Mouse (Mus musculus) midbrain, postnatal 0 days (tissue): ENCODE results near the gene Cnst. TPM values are rescaled to one million over a fixed set of nuclear protein-coding genes. Genes with fewer than 3 reads are reported as not detected.
A peak's percentile ranks its signal among the peaks of the same experiment; 100 is the strongest.

Source experiments
- ATAC-seq: fragments of 200-750 bp; cut with Nextera tagmentation; 2 replicates; pipeline ENCODE4 v1.8.0; 2017; ENCODE audit warnings: moderate number of reproducible peaks, mild to moderate bottlenecking, moderate TSS enrichment, moderate library complexity; ENCODE audit not compliant: low FRiP score
- DNase-seq: peaks from one replicate; pipeline ENCODE4 v3.0.0-alpha.2; 2015; ENCODE audit warnings: low spot score
- H3K27ac ChIP-seq: fragments of 300-500 bp; sonication (generic); 2 replicates; pipeline ENCODE4 v1.5.1; 2014; ENCODE audit warnings: low read depth, mild to moderate bottlenecking, low read length, mixed read lengths
- H3K27me3 ChIP-seq: fragments of 300-500 bp; sonication (generic); 2 replicates; pipeline ENCODE4 v1.6.1; 2014; ENCODE audit warnings: low read length, control low read depth, mixed read lengths; ENCODE audit not compliant: insufficient read depth
- H3K36me3 ChIP-seq: fragments of 300-500 bp; sonication (generic); 2 replicates; pipeline ENCODE4 v1.6.1; 2014; ENCODE audit warnings: low read length, control low read depth, mixed read lengths; ENCODE audit not compliant: insufficient read depth
- H3K4me1 ChIP-seq: fragments of 300-500 bp; sonication (generic); 2 replicates; pipeline ENCODE4 v1.6.1; 2014; ENCODE audit warnings: mild to moderate bottlenecking, control low read depth, antibody characterized with exemption, low read length, mixed read lengths; ENCODE audit not compliant: insufficient read depth
- H3K4me2 ChIP-seq: fragments of 300-500 bp; sonication (generic); 2 replicates; pipeline ENCODE4 v1.6.1; 2014; ENCODE audit warnings: low read depth, mild to moderate bottlenecking, low read length, mixed read lengths; ENCODE audit not compliant: poor library complexity, severe bottlenecking
- H3K4me3 ChIP-seq: fragments of 300-500 bp; sonication (generic); 2 replicates; pipeline ENCODE4 v1.5.1; 2014; ENCODE audit warnings: low read depth, mild to moderate bottlenecking, low read length, moderate library complexity
- H3K9ac ChIP-seq: fragments of 300-500 bp; sonication (generic); replicated peaks from 2 replicates; pipeline ENCODE4 v1.6.1; 2014; ENCODE audit warnings: mild to moderate bottlenecking, low read length, moderate library complexity, mixed read lengths; ENCODE audit not compliant: poor library complexity, severe bottlenecking
- H3K9me3 ChIP-seq: fragments of 300-500 bp; sonication (generic); 2 replicates; pipeline ENCODE4 v1.6.1; 2016; ENCODE audit warnings: low read length, control low read depth
- CTCF ChIP-seq: IDR thresholded peaks from 2 replicates; pipeline ENCODE4 v1.5.1; 2016; ENCODE audit warnings: antibody characterized with exemption, mild to moderate bottlenecking
- WGBS: fragments of 180-500 bp; shearing (Covaris S2); extraction: QIAGEN DNeasy Blood & Tissue Kit; methylation state at CpG from one replicate; pipeline ENCODE4 v1.1.7; 2014; 5-methylcytosine and 5-hydroxymethylcytosine counted together
- polyA plus RNA-seq: library from polyadenylated mRNA; unstranded; fragments of >200 nt; fragmentation: Nextera tagmentation; extraction: Ambion mirVana; gene quantifications from 2 replicates; pipeline ENCODE4 v1.2.1, GENCODE M21; 2015
- total RNA-seq: library from RNA; depleted of rRNA; stranded (reverse); fragments of >200 nt; gene quantifications from 2 replicates; pipeline ENCODE4 v1.2.3, GENCODE M21; 2014

Cnst gene
- total and polyA plus RNA-seq, 2 experiments from 2014 or later, result 16.5 to 36.8 TPM

DNA sequence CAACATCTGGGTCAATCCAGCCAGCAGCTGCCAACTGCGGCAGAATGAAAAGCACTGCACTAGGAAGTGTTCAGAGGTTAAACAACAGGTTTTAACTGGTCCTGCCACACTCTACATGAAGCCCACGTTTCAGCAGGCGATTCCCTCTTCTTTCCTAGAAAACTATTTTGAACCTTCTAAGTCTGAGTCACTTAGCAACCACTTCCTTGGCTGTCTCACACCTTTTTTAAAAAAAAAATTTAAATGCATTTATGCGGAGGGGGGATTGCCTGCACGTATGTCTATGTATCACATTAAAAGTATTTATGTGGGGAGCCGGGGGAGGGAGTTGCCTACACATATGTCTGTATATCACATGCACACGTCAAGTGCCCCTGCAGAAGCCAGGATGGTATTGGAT lies 34.3 kb upstream of the Cnst start:
- Histone ChIP-seq H3K36me3 (no peaks in the 10 kb centered on the region), H3K9ac (no peak overlapping the region), H3K27me3 (no peaks in the 10 kb centered on the region), H3K4me1 (peaks cover 2% of the 10 kb centered on the region; the same call in 1 of the 2 replicates), H3K4me3 (no peak overlapping the region), H3K9me3 (no peaks in the 10 kb centered on the region), H3K4me2 (no peak overlapping the region), H3K27ac (no peak overlapping the region)
- no peak for TF ChIP-seq CTCF
- 82% methylated on average over 7 of the region's 7 CpGs for WGBS
- DNase-seq (no peak), ATAC-seq (no peak)

DNA sequence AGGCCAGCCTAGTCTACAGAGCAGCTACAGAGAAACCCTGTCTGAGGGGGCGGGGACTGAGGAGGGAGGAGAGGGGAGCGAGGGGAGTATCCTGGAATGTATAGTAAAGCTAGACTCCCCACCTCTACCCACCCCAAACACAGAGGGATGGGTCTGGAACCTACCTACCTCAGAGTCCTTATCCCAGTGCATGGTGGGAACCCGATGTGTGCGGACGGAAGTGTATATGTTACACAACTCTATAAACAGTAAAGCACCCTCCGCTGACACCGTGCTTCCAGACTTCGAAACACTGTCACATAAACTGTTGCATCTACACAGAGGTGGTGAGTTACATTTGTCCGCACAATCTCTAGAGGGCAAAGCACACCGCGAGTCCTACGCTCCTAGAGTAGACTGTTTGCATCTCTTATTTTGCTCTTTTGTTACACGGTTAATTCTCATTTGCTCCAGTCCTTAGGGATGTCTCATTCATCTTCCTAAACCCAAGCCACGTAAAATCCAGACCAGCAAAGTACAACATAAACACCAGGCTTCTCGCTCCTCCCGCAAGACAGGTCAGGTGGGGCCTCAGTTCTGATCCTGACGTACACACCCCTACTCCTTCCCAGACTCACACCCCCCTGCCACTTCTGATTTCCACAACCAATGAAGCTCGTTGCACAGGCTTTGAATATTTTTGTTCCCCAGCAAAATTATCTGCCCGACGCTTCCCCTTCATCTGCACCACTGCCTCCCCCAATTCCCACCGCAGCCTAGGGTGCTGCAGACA lies 29.0 kb upstream of the Cnst start:
- peak overlapping the region; percentile 89 for H3K4me3 ChIP-seq
- DNase-seq (no peak), ATAC-seq (peak; percentile 72; the same call in 1 of the 2 replicates)
- WGBS, result 2% methylated on average over 21 of the region's 21 CpGs
- peak overlapping the region; percentile 96 for H3K4me2 ChIP-seq
- TF ChIP-seq CTCF, result no peak
- no peaks in the 10 kb centered on the region for H3K27me3 ChIP-seq
- H3K9ac ChIP-seq, result peak overlapping the region; percentile 72
- H3K4me1 ChIP-seq, result peaks cover 3% of the 10 kb centered on the region; the same call in 1 of the 2 replicates
- no peaks in the 10 kb centered on the region for H3K9me3 ChIP-seq
- H3K27ac ChIP-seq, result no peak overlapping the region
- no peaks in the 10 kb centered on the region for H3K36me3 ChIP-seq

DNA sequence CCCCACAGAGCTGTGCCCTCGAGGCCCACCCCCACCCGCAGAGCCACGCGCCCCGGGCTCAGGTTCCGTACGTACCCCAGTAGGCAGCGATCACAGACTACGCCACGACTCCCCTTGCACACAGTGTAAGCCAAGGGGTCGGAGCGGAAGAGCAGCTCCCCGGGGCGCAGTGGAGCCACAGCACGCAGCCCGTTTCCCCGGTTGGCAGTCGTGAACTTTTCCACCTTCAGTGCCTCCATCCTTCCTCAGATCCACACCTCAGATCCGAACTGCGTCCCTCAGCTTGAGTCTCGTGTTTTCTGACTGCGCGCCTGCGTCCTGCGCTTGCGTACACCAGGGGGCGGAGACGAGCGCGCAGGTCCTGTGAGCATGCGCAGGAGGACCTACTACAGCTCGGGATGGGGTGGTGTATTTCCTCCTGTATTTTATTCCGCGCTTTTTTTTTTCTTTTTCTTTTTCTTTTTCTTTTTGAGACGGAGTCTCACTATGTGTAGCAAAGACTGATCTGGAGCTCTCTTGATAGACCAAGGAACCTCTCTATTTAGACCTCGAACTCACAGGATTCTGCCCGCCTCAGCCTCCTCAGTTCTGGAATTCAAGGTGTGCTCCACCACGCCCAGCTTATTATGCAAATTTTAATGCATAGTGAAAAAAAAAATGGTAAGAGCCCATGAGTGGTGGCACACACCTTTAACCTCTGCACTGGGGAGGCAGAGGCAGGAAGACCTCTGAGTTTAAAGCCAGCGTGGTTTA lies 28.3 kb upstream of the Cnst start, which contains the start of gene Smyd3:
Gene Smyd3, minus strand, starts transcription at position 329 of the 753 bp plus-strand sequence.
- peak; percentile 85 for TF ChIP-seq CTCF
- Histone ChIP-seq H3K27me3 (no peaks in the 10 kb centered on the region), H3K36me3 (no peaks in the 10 kb centered on the region), H3K9ac (peak within 1 kb of the TSS; percentile 72), H3K27ac (no peak within 1 kb of the TSS), H3K4me3 (peak within 1 kb of the TSS; percentile 89), H3K4me2 (peak within 1 kb of the TSS; percentile 96), H3K9me3 (no peaks in the 10 kb centered on the region), H3K4me1 (peaks cover 3% of the 10 kb centered on the region; the same call in 1 of the 2 replicates)
- DNase-seq (peak; percentile 87), ATAC-seq (peak; percentile 89)
- WGBS, result 6% methylated on average over 39 of the region's 39 CpGs

DNA sequence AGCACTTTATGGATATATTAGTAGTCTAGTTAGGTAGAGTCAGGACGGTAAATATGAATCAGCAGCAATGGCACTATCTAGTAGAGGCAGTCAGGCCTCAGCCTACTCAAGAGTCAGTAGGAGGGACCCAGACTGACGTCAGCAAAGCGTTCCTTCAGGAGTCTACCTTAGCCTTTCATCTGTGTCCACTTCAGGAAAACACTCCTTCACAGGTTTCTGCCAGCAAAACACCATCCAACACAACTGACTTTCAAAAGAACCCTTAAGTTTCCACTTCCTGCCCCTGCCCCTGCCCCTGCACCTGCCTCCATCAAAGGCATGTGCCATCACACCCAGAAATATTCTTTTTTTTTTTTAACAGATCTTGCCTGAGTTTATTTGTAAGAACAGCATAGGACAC lies 26.3 kb upstream of the Cnst start:
- TF ChIP-seq CTCF, result no peak
- ATAC-seq (no peak), DNase-seq (no peak)
- Histone ChIP-seq H3K27me3 (no peaks in the 10 kb centered on the region), H3K4me3 (no peak overlapping the region), H3K4me1 (peaks cover 3% of the 10 kb centered on the region; the same call in 1 of the 2 replicates), H3K27ac (no peak overlapping the region), H3K9me3 (no peaks in the 10 kb centered on the region), H3K9ac (no peak overlapping the region), H3K36me3 (no peaks in the 10 kb centered on the region), H3K4me2 (no peak overlapping the region)
- 82% methylated on average over 3 of the region's 3 CpGs for WGBS

DNA sequence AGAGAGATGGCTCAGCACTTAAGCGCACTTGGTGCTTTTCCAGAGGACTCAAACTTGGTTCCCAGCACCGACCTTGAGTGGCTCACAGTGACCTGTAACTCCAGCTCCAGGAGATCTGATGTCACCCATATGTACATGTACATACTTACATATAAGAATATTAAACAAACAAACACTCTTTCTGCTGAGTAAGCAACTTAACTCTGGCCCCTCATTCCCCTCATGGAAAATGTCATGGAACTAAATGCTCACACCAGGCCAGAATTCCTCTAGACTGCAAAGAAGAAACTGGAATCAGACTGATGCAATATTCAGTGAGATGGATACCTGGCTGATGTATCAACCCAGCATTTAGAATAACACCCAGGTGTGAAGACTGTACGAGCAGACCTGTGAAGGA lies 7.1 kb upstream of the Cnst start:
- H3K36me3 ChIP-seq, result peaks cover 18% of the 10 kb centered on the region
- H3K4me1 ChIP-seq, result no peaks in the 10 kb centered on the region
- DNase-seq (no peak), ATAC-seq (no peak)
- H3K27me3 ChIP-seq, result no peaks in the 10 kb centered on the region
- H3K4me3 ChIP-seq, result no peak overlapping the region
- no peak overlapping the region for H3K27ac ChIP-seq
- no peak overlapping the region for H3K9ac ChIP-seq
- no peak overlapping the region for H3K4me2 ChIP-seq
- no peaks in the 10 kb centered on the region for H3K9me3 ChIP-seq
- no peak for TF ChIP-seq CTCF
- 93% methylated on average over 3 of the region's 3 CpGs for WGBS

DNA sequence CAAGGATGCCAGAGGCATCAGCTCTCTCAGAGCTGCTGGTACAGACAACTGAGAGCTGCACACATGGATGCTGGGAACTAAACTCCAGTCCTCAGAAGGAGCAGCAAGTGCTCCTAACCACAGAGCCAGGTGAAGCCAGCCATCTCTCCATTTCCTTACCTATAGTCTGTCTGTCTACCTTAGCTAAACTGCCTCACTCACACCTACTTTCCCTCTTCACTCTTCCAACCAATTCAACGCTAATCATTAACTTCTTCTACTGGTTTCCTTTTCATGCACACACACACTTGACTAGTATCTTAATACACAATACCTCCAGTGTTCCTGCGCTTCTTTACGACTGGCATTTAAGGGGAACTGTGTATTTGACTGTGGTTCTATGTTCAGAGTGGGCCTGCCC lies 6.3 kb upstream of the Cnst start:
- ATAC-seq, result no peak

More for the DNA sequence above, 6.3 kb upstream of the Cnst start:
- Histone ChIP-seq H3K4me1 (0 out of 2 replicates have a peak, but pooled peaks cover under 1% of the 10 kb centered on the region), H3K4me3 (no peak overlapping the region), H3K9ac (no peak overlapping the region), H3K27ac (no peak overlapping the region), H3K4me2 (no peak overlapping the region), H3K27me3 (no peaks in the 10 kb centered on the region), H3K9me3 (no peaks in the 10 kb centered on the region), H3K36me3 (peaks cover 18% of the 10 kb centered on the region)
- WGBS, result 91% methylated on average over 3 of the region's 3 CpGs
- DNase-seq, result no peak
- no peak for TF ChIP-seq CTCF
